Mouse (Mus musculus) limb, embryonic 10.5 days (tissue): ENCODE measurements around the gene A730009L09Rik. TPM values are rescaled to one million over a fixed set of nuclear protein-coding genes. Genes with fewer than 3 reads are reported as not detected.

Experiments
- DNase-seq: peaks from one replicate; pipeline ENCODE4 v3.0.0-alpha.2; 2017; ENCODE audit warnings: low spot score
- H3K27ac ChIP-seq: fragments of 300-500 bp; sonication (generic); 2 replicates; pipeline ENCODE4 v1.5.1; 2016; ENCODE audit warnings: mild to moderate bottlenecking
- H3K27me3 ChIP-seq: fragments of 300-500 bp; sonication (generic); 2 replicates; pipeline ENCODE4 v1.6.1; 2016; ENCODE audit warnings: low read depth, mild to moderate bottlenecking; ENCODE audit not compliant: poor library complexity, severe bottlenecking
- H3K36me3 ChIP-seq: fragments of 300-500 bp; sonication (generic); 2 replicates; pipeline ENCODE4 v1.6.1; 2016; ENCODE audit warnings: mild to moderate bottlenecking, moderate library complexity
- H3K4me1 ChIP-seq: fragments of 300-500 bp; sonication (generic); 2 replicates; pipeline ENCODE4 v1.6.1; 2016
- H3K4me3 ChIP-seq: fragments of 300-500 bp; sonication (generic); 2 replicates; pipeline ENCODE4 v1.5.1; 2016; ENCODE audit warnings: mild to moderate bottlenecking, moderate library complexity
- H3K9me3 ChIP-seq: fragments of 300-500 bp; sonication (generic); replicated peaks from 2 replicates; pipeline ENCODE4 v1.6.1; 2016; ENCODE audit warnings: mild to moderate bottlenecking
- WGBS: fragments of 180-500 bp; shearing (Covaris S2); methylation state at CpG from one replicate; pipeline ENCODE4 v1.1.7; 2016; 5-methylcytosine and 5-hydroxymethylcytosine counted together
- polyA plus RNA-seq: library from polyadenylated mRNA; unstranded; fragments of >200 nt; fragmentation: Nextera tagmentation; extraction: Ambion mirVana; gene quantifications from 2 replicates; pipeline ENCODE4 v1.2.1, GENCODE M21; 2016

Gene A730009L09Rik
- polyA plus RNA-seq, 1 experiment from 2014 or later, result not detected

DNA sequence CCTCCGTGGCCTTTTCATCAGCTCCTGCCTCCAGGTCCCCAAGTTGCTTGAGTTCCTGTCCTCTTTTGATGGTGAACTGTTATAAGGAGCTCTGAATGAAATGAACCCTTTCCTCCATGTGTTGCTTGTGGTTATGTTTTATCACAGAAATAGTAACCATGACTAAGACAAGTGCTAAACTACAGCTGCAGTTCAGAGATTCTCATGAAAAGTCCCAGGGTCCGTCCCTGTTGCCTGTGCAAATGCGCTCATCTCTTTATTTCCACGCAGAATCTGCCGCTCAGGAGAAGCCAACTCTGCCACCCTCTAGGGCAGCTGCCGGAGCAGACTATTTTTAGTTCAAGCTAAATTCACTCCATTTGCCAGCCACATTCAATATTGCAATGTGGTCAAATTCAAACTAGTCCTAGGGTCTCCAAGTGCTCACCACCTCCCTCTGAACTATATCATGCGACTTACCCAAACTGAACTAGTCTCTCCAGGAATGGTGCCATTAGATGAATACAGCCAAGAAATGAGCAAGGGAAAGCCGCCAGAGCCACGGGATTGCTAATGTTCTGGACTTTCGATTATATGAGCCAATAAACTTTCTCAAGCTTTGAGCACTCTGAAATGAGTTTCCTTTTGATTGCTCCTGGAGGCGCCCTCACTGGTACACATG lies 7.2 kb downstream of the A730009L09Rik start:
- DNase-seq, result no peak
- Histone ChIP-seq H3K4me1 (no peaks in the 10 kb centered on the region), H3K4me3 (no peak overlapping the region), H3K27ac (no peak overlapping the region), H3K36me3 (no peaks in the 10 kb centered on the region), H3K9me3 (no peaks in the 10 kb centered on the region), H3K27me3 (no peaks in the 10 kb centered on the region)
- 94% methylated on average over 11 of the region's 11 CpGs for WGBS

DNA sequence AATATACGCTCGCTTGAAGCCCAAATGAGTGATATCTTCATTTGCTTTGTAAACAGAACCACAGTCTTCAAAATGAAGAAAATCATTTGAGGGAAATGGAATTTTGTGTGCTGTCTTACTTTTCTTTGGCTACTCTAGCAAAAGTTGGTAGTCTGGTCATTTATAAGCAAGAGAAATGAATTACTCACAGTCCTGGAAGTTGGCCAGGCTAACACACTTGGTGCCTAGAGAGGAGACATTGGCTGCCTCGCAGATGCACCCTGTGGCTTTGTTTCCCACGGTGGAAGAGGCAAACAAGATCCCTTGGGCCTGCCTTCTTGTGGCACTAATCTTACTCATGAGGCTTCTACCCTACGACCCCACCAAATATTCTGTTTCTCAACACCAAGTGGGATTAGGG lies 8.1 kb downstream of the A730009L09Rik start:
- DNase-seq, result no peak

DNA sequence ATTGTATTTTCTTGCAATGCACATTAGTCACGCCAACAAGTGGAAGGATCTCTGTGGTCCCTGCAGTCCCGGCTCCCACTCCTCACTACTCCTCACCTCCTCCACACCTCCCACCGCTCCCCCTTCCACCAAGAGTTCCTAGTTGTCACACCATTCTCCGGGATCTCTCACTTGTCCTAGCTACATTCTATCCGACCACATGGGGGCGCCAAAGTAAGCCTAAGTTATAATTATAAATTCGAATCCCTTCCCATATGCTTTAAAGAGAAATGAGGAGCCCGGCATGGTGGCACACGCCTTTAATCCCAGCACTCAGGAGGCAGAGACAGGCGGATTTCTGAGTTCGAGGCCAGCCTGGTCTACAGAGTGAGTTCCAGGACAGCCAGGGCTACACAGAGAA lies 12.5 kb downstream of the A730009L09Rik start:
- DNase-seq, result peak; percentile 43
- H3K36me3 ChIP-seq, result no peaks in the 10 kb centered on the region
- 62% methylated on average over 11 of the region's 11 CpGs for WGBS
- H3K4me1 ChIP-seq, result no peaks in the 10 kb centered on the region
- no peak overlapping the region for H3K27ac ChIP-seq
- no peaks in the 10 kb centered on the region for H3K27me3 ChIP-seq
- no peaks in the 10 kb centered on the region for H3K9me3 ChIP-seq
- no peak overlapping the region for H3K4me3 ChIP-seq

More for the DNA sequence above, 8.1 kb downstream of the A730009L09Rik start:
- H3K4me3 ChIP-seq, result no peak overlapping the region
- no peaks in the 10 kb centered on the region for H3K36me3 ChIP-seq
- H3K27me3 ChIP-seq, result no peaks in the 10 kb centered on the region
- 86% methylated on average over 5 of the region's 5 CpGs for WGBS
- no peaks in the 10 kb centered on the region for H3K4me1 ChIP-seq
- no peak overlapping the region for H3K27ac ChIP-seq
- H3K9me3 ChIP-seq, result no peaks in the 10 kb centered on the region

DNA sequence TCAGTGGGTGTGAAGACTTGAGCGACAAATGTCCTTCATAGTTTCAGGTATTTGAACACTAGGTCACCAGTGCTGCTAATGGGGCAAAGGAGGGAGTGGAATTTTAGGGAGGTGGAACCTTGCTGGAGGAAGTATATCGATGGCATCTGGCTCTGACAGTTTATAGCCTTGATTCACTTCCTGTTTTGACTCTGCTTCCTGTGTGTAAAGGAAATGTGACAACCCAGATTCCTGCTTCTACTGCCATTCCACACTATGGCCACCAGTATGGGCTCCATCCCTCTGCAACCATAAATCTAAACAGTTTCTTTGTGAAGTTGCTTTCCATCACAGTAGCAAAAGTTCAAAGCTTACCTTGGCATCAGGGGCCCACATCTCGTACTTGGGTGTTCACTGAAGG lies 17.9 kb downstream of the A730009L09Rik start:
- H3K4me3 ChIP-seq, result no peak overlapping the region
- DNase-seq, result no peak
- no peak overlapping the region for H3K27ac ChIP-seq
- WGBS, result 92% methylated on average over 3 of the region's 3 CpGs
- no peaks in the 10 kb centered on the region for H3K27me3 ChIP-seq
- H3K36me3 ChIP-seq, result no peaks in the 10 kb centered on the region
- no peaks in the 10 kb centered on the region for H3K9me3 ChIP-seq
- no peaks in the 10 kb centered on the region for H3K4me1 ChIP-seq

DNA sequence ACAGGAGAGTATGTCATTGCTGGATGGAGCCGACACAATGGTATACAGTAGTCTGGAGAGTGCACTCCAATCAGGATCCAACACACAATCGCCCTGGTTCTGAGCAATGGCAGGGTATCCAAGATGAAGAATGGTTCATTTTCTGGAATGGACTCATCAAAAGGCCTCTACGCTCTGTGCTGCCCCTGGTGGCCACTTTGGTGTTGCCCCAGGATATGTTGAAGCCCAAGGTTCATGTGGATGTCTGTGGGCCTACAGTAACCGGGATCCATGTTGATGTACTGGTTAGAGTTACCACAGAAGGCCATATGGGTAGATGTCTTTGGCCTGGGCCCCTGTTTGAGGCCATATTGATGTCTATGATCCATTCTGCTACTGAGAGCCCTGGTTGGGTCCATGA lies 31.1 kb downstream of the A730009L09Rik start:
- H3K4me1 ChIP-seq, result peaks cover 4% of the 10 kb centered on the region; the same call in 1 of the 2 replicates
- WGBS, result 92% methylated on average over 4 of the region's 4 CpGs
- H3K36me3 ChIP-seq, result no peaks in the 10 kb centered on the region
- no peaks in the 10 kb centered on the region for H3K9me3 ChIP-seq
- DNase-seq, result no peak
- H3K27ac ChIP-seq, result no peak overlapping the region
- H3K27me3 ChIP-seq, result no peaks in the 10 kb centered on the region
- no peak overlapping the region for H3K4me3 ChIP-seq

DNA sequence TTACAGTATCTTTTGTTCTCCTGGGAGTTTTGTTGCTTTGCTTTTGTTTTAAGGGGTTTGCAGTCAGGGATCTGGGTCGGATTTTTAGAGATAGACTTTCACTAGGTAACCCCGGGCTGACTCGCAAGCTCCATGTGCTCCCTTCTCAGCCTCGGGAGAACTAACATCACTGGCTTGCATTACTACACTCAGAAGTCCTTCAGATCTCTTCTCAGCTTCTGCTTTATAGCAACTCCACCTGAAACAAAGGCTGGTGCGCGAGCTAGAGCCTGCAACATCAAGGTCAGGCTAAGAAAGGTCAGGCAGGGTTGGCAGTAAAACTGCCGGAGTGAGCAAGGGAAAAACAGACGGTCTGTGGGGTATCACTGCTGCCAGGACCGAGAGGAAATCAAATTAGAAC lies 34.2 kb downstream of the A730009L09Rik start:
- Histone ChIP-seq H3K27me3 (no peaks in the 10 kb centered on the region), H3K27ac (no peak overlapping the region), H3K36me3 (no peaks in the 10 kb centered on the region), H3K4me3 (no peak overlapping the region), H3K4me1 (peaks cover 4% of the 10 kb centered on the region; the same call in 1 of the 2 replicates), H3K9me3 (no peaks in the 10 kb centered on the region)
- no peak for DNase-seq
- 37% methylated on average over 9 of the region's 9 CpGs for WGBS

DNA sequence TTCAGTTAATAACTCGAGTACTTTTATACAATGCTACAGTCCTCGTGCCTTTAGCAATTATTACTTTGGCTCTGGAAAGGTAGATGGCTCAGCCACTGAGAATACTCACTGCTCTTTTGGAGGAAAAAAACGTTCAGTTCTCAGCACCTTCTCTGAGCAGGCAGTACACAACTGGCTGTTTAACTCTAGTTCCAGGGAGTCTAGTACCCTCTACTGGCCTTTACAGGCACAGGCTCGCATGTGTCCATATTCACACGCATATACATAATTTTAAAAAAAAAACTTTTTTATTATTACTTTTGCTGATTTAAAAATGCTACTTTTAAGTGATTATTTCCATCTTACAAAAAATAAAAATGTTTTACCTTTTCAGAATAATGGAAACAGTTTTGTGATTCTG lies 35.5 kb downstream of the A730009L09Rik start:
- no peak for DNase-seq
- Histone ChIP-seq H3K4me3 (no peak overlapping the region), H3K4me1 (peaks cover 4% of the 10 kb centered on the region; the same call in 1 of the 2 replicates), H3K27me3 (no peaks in the 10 kb centered on the region), H3K36me3 (no peaks in the 10 kb centered on the region), H3K27ac (no peak overlapping the region), H3K9me3 (no peaks in the 10 kb centered on the region)
- 82% methylated on average over 5 of the region's 5 CpGs for WGBS

DNA sequence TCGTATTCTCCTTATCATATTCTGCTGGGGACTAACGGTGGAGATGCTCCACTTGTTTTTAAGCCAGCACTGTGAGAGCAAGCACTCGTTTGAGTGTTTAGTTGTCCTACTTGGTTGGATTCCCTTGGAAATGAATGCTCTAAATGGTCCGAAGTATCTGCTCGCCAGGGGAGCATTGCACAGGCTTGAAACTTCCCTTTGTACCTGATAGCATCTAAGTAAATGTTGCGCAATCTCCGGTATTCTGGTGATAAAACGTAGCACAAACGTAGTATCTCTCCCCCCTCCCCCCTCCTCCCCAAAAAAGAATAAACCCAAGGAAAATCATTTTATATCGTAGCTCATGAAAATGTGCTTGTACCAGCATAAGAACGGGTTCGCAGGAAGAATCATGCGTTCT lies 39.1 kb downstream of the A730009L09Rik start:
- 88% methylated on average over 13 of the region's 13 CpGs for WGBS
- Histone ChIP-seq H3K4me3 (no peak overlapping the region), H3K4me1 (peaks cover 6% of the 10 kb centered on the region), H3K36me3 (no peaks in the 10 kb centered on the region), H3K27me3 (no peaks in the 10 kb centered on the region), H3K9me3 (no peaks in the 10 kb centered on the region), H3K27ac (no peak overlapping the region)
- DNase-seq, result no peak

DNA sequence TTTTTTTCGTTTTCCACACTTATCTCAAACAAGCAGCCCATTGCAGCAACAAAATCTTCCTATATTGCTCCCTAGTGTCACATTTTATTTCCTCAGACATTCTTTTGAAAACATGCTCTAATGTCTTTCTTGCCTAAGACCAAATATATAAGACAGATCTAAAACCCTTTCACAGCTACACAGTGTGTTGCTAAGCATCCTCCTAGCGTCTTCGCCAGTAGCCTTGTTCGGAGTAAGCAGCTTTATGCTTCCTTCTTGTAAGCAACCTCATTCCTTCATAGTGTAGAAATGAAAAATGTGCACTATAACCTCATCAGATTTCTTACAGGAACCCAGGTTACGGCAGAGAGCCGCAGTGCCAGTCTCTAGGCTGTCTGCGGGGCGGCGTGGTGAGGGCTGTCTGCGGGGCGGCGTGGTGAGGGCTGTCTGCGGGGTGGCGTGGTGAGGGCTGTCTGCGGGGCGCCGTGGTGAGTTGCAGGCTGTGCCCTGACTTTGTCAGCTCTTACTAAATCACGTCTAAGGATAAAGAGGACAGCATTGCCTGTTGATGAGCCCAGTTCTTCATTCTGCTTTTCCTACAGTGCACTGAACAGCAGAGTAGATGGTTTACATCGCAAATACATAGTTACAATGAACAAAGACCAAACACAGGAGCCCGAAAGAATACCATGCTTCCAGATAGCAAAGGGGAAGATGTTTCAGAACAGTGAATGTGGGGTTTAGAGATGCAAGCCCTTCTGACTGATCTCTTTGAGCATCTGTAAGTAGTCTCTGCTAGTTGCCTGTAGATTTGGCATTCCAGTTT lies 43.4 kb downstream of the A730009L09Rik start:
- no peak for DNase-seq
- 63% methylated on average over 20 of the region's 20 CpGs for WGBS
- no peak overlapping the region for H3K27ac ChIP-seq
- H3K9me3 ChIP-seq, result no peaks in the 10 kb centered on the region
- H3K4me3 ChIP-seq, result no peak overlapping the region
- peaks cover 3% of the 10 kb centered on the region; the same call in 1 of the 2 replicates for H3K4me1 ChIP-seq
- no peaks in the 10 kb centered on the region for H3K36me3 ChIP-seq
- no peaks in the 10 kb centered on the region for H3K27me3 ChIP-seq

DNA sequence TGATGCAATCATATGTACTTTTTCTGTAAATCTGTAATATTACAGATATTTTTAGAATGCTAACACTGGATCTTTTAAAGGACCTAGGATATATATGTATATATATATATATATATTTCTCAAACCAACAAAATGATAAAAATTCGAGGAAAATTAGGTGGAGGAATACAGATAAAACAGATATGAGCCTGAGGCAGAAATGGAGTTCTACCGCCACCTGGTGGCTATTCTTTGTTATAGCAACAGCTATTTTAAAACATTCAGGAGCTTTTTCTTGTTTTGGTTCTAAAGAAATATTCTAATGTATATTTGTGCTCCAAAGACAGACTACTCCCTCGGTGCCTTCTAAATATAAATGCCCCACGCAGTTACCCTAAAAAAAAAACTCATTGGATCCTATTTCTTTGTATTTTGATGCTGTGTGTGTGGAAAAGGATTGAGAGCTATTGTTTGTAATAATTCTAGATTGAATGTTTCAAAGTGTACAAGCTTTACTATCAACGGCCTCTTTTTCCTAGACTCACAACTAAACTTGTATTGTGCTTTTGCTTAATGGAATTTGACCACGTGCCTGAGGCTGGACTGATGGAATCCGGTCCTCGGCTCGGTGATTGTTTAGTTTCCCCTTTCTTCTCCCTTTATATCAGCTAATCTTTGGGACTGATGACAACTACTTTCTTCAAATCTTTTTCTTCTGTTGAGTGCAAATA lies 44.8 kb downstream of the A730009L09Rik start:
- Histone ChIP-seq H3K36me3 (no peaks in the 10 kb centered on the region), H3K27me3 (no peaks in the 10 kb centered on the region), H3K4me3 (no peak overlapping the region), H3K27ac (no peak overlapping the region), H3K9me3 (no peaks in the 10 kb centered on the region), H3K4me1 (peaks cover 3% of the 10 kb centered on the region; the same call in 1 of the 2 replicates)
- WGBS, result 37% methylated on average over 9 of the region's 9 CpGs
- DNase-seq, result no peak

DNA sequence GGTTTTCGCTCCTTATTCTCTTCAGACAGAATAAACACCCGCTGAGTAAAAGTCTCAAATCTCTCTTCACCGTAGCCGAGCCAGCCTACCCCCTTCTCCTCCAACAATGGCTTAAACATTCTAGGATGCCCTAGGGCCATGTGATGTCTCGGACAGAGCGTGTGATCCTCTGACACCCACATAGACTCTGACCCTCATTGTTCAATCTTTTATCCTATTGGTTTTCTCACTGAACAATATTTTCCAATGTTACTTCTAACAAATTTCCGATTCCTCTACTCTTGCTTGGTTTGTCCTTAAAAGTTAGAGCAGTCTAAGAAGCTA lies 45.3 kb downstream of the A730009L09Rik start:
- no peak for DNase-seq

More for the DNA sequence above, 45.3 kb downstream of the A730009L09Rik start:
- Histone ChIP-seq H3K4me1 (peaks cover 3% of the 10 kb centered on the region; the same call in 1 of the 2 replicates), H3K9me3 (no peaks in the 10 kb centered on the region), H3K27me3 (no peaks in the 10 kb centered on the region), H3K36me3 (no peaks in the 10 kb centered on the region), H3K27ac (no peak overlapping the region), H3K4me3 (no peak overlapping the region)
- WGBS, result 82% methylated on average over 7 of the region's 7 CpGs
